Mouse (Mus musculus) lung, embryonic 14.5 days (tissue): ENCODE data around the gene Gpc1. TPM values are rescaled to one million over a fixed set of nuclear protein-coding genes. Genes with fewer than 3 reads are reported as not detected.
A peak's percentile ranks its signal among the peaks of the same experiment; 100 is the strongest.

Experiments used
- ATAC-seq: fragments of 200-750 bp; cut with Nextera tagmentation; 2 replicates; pipeline ENCODE4 v1.8.0; 2017; ENCODE audit warnings: mild to moderate bottlenecking, moderate TSS enrichment, moderate library complexity; ENCODE audit not compliant: insufficient read depth
- DNase-seq: peaks from one replicate; pipeline ENCODE4 v3.0.0-alpha.2; 2015
- H3K27ac ChIP-seq: fragments of 300-500 bp; sonication (generic); 2 replicates; pipeline ENCODE4 v1.5.1; 2014; ENCODE audit warnings: low read depth, mild to moderate bottlenecking, moderate library complexity
- H3K27me3 ChIP-seq: fragments of 300-500 bp; sonication (generic); 2 replicates; pipeline ENCODE4 v1.6.1; 2014; ENCODE audit warnings: low read length, control low read depth; ENCODE audit not compliant: insufficient read depth
- H3K36me3 ChIP-seq: fragments of 300-500 bp; sonication (generic); 2 replicates; pipeline ENCODE4 v1.6.1; 2014; ENCODE audit warnings: control low read depth; ENCODE audit not compliant: insufficient read depth
- H3K4me1 ChIP-seq: fragments of 300-500 bp; sonication (generic); 2 replicates; pipeline ENCODE4 v1.6.1; 2014; ENCODE audit warnings: antibody characterized with exemption, control low read depth; ENCODE audit not compliant: insufficient read depth
- H3K4me2 ChIP-seq: fragments of 300-500 bp; sonication (generic); 2 replicates; pipeline ENCODE4 v1.6.1; 2014; ENCODE audit warnings: mild to moderate bottlenecking
- H3K4me3 ChIP-seq: fragments of 300-500 bp; sonication (generic); 2 replicates; pipeline ENCODE4 v1.5.1; 2014; ENCODE audit warnings: low read depth, low read length
- H3K9ac ChIP-seq: fragments of 300-500 bp; sonication (generic); 2 replicates; pipeline ENCODE4 v1.6.1; 2014
- H3K9me3 ChIP-seq: fragments of 300-500 bp; sonication (generic); 2 replicates; pipeline ENCODE4 v1.6.1; 2016; ENCODE audit warnings: low read depth, low read length, control low read depth
- CTCF ChIP-seq: IDR thresholded peaks from 2 replicates; pipeline ENCODE4 v1.5.1; 2016; ENCODE audit warnings: antibody characterized with exemption, low read depth
- WGBS: fragments of 180-500 bp; shearing (Covaris S2); extraction: QIAGEN DNeasy Blood & Tissue Kit; methylation state at CpG from one replicate; pipeline ENCODE4 v1.1.7; 2014; 5-methylcytosine and 5-hydroxymethylcytosine counted together
- polyA plus RNA-seq: library from polyadenylated mRNA; unstranded; fragments of >200 nt; fragmentation: Nextera tagmentation; extraction: Ambion mirVana; gene quantifications from 2 replicates; pipeline ENCODE4 v1.2.1, GENCODE M21; 2014

Gene Gpc1
- polyA plus RNA-seq, 1 experiment from 2014 or later: 42.4 TPM

DNA sequence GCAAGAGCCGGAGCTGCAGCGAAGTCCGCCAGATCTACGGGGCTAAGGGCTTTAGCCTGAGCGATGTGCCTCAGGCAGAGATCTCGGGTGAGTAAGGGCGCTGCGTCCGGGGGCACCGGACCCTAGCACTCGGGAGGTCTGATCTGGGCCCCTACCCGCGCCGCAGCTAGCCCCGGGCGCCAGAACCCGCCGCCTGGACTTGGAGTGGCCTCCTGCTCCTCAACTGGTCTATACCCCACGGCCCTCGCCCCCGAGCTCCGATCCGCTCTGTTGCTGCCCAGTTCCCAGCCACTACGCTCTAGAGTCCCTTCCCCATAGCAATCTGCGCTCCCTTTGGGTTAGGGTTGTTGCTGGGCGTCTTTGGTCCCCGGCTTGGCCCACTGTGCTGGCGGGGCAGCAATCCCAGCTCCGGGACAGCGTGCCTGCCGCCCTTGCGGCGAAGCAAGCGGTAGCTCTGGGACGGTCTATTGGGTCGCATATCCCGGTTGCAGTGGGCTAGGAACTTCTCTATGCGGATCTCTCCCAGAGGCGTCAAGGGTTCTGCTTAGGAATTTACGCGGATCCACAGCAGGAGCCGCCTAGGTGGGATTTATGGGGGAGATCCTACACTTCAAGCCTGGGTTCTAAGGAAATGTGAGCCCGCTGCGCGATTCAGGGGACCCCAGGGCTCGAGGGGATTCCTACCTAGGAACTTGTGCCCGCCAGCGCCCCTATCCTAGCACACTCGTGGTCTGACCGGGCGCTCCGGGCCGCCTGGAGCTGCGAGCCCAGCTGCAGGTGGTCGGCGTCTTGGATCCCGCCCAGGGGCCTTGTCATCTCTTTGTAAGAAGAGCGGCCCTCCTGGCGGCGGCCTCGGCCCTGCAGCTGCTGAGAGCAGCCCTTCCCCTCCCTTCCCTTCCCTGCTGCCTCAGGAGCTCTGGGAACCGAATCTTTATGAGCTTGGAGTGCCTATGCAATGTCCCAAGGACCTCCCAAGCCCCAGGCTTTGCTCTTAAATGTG is 866 bp downstream of the Gpc1 start:
- H3K27me3 ChIP-seq: peaks cover 6% of the 10 kb centered on the region; the same call in 1 of the 2 replicates
- no peaks in the 10 kb centered on the region for H3K9me3 ChIP-seq
- DNase-seq (peak; percentile 89), ATAC-seq (peak; percentile 29)
- H3K27ac ChIP-seq: peak overlapping the region; percentile 90
- peak overlapping the region; percentile 89 for H3K4me2 ChIP-seq
- peak overlapping the region; percentile 69 for H3K4me3 ChIP-seq
- 0 out of 2 replicates have a peak, but pooled peaks cover 6% of the 10 kb centered on the region for H3K36me3 ChIP-seq
- no peaks in the 10 kb centered on the region for H3K4me1 ChIP-seq
- H3K9ac ChIP-seq: peak overlapping the region; percentile 84
- under 1% methylated on average over 62 of the region's 62 CpGs for WGBS
- TF ChIP-seq CTCF: peak; percentile 35; the same call in 1 of the 2 replicates

DNA sequence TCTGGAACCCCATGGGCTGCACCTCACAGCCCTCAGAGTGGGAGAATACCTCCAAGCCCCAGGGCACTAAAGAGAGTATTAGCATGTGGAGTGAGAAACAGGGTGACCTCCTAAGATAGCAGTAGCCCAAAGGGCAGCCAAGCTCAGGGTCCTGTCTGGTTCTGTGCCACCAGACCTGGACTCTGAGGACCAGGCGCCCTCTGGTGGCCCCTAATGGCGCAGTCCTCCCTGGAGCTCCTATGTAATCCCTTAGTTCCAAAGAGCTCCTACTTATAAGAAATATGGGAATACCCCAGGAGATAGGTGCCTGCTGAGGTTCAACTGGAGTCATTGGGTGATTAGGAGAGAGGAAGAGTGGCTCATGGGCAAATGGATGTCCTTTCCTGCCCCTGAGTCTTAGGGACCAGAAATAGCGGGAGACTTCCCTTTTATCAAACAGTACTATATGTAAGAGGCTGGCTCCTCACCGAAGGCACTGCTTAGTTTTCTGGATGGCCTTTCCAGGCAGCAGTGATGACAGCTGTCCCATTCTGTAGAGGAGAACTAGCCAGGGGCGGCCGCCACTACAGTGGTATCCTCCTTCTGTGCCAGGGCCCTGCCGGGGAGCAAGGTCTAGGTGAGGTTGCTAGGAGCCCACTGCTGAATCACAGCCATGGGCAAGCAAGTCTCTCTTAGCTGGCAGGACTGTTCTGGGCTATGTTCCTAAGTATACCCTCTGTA is 2.7 kb downstream of the Gpc1 start:
- Histone ChIP-seq H3K27me3 (peaks cover 6% of the 10 kb centered on the region; the same call in 1 of the 2 replicates), H3K9ac (no peak overlapping the region), H3K36me3 (0 out of 2 replicates have a peak, but pooled peaks cover 6% of the 10 kb centered on the region), H3K4me3 (no peak overlapping the region), H3K9me3 (no peaks in the 10 kb centered on the region), H3K4me2 (peak overlapping the region; percentile 89; the same call in 1 of the 2 replicates), H3K4me1 (no peaks in the 10 kb centered on the region), H3K27ac (no peak overlapping the region)
- WGBS: 62% methylated on average over 7 of the region's 7 CpGs
- TF ChIP-seq CTCF: peak; percentile 88
- ATAC-seq: peak; percentile 28; the same call in 1 of the 2 replicates
- DNase-seq: peak; percentile 94

DNA sequence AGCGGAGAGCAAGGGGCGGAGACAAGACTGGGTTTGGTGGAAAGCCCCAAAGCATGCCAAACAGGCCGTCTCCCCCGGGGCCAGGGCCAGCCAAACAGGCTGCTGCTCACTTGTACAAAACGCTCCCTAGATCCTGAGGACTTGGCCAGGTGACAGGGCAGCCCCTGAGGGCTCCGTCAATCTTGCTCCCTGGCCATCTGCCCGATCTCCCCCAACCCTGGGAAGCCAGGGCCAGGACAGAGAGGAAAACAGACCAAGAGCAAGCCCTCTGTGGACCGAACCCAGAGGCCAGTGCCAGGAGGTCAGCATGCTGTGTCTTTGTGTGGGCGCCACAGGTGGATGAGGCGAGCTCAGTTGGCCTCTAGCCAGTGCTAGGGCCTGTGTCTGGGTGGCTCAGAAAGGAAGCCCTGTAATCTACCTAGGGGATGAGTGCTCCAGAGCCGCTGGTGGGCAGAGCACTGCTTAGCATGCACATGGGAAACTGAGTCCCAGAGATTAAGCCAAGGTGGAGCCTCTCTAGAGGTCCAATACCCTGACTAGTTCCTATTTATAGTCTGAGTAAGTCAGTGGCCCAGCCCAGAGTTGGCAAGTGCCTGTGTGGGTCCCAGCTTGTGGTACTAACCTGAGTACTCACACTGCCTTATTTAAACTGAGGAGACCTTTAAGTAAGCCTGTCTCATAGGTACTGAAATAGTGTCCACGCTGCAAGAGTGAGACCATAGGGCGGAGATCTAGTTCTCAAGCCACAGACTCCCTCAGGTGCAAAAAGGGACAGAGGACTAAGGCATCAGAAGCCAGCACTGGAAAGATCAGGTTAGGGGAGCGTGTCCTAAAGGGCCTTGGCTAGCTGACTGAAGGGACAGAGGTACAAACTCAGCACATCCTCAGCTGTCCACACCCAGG is 6.7 kb downstream of the Gpc1 start:
- no peak overlapping the region for H3K27ac ChIP-seq
- H3K4me3 ChIP-seq: no peak overlapping the region
- no peaks in the 10 kb centered on the region for H3K27me3 ChIP-seq
- no peak for TF ChIP-seq CTCF
- H3K4me2 ChIP-seq: no peak overlapping the region
- H3K36me3 ChIP-seq: 0 out of 2 replicates have a peak, but pooled peaks cover 6% of the 10 kb centered on the region
- 79% methylated on average over 14 of the region's 14 CpGs for WGBS
- no peak overlapping the region for H3K9ac ChIP-seq
- no peak for DNase-seq
- no peaks in the 10 kb centered on the region for H3K4me1 ChIP-seq
- no peaks in the 10 kb centered on the region for H3K9me3 ChIP-seq
- ATAC-seq: no peak

DNA sequence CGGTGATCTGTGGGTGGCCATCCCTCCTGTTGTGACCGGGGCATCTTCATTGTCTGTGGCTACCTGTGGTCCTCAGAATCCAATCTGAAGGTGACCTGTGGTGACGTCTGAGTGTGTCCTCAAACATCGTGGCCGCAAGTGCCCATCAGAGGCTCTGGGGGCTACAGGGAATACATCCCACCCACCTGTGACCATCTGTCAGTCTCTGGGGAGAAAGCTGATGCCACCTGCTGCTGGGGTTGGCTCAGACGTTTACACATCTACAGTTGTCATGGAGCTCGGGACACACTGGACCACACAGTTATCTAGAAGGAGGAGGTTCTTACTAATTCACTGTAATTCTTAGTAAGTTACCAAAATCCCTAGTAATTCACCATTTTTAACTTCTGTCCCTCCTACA is 7.8 kb downstream of the Gpc1 start:
- Histone ChIP-seq H3K4me2 (no peak overlapping the region), H3K4me1 (no peaks in the 10 kb centered on the region), H3K36me3 (0 out of 2 replicates have a peak, but pooled peaks cover 6% of the 10 kb centered on the region), H3K4me3 (no peak overlapping the region), H3K27me3 (no peaks in the 10 kb centered on the region), H3K9me3 (no peaks in the 10 kb centered on the region), H3K9ac (no peak overlapping the region), H3K27ac (no peak overlapping the region)
- no peak for TF ChIP-seq CTCF
- DNase-seq (no peak), ATAC-seq (no peak)
- 71% methylated on average over 7 of the region's 7 CpGs for WGBS

DNA sequence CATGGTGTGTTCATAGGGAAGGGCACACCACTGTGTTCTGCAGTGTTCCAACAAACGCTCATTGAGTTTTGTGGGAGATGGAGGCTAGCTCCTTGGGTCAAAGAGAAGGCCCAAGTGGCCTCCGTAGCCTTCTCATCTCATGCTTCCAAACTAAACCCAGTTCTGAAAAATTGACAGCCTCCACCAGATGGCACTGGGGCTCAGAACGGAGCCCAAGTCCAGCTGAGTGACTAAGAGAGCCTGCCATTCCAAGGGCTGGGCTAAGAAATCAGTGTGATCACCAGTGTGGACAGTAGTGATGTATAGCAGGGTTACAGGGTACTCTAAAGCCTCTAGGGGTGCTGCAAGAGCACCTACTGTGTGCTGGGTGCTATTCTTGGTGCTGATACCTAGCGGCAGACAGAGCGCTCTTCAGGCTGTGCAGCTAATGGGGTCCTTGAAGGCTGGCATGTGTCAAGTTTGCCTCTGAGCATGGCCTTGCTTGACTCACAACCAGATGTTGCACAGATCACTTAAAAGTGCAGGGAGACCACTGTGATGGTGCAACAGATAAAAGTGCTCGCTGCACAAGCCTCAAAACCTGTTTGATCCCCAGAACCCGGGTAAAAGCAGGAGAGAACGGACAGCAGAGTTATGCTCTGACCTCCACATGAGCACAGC is 8.9 kb downstream of the Gpc1 start:
- no peak for ATAC-seq
- no peaks in the 10 kb centered on the region for H3K4me1 ChIP-seq
- H3K9ac ChIP-seq: no peak overlapping the region
- TF ChIP-seq CTCF: peak; percentile 38
- H3K27me3 ChIP-seq: no peaks in the 10 kb centered on the region
- no peak overlapping the region for H3K4me2 ChIP-seq
- no peak overlapping the region for H3K27ac ChIP-seq
- no peak overlapping the region for H3K4me3 ChIP-seq
- 0 out of 2 replicates have a peak, but pooled peaks cover 3% of the 10 kb centered on the region for H3K36me3 ChIP-seq
- WGBS: 81% methylated on average over 8 of the region's 8 CpGs
- peak; percentile 33 for DNase-seq
- no peaks in the 10 kb centered on the region for H3K9me3 ChIP-seq

- no peak overlapping the region for H3K9ac ChIP-seq
- ATAC-seq (no peak), DNase-seq (no peak)
- H3K4me1 ChIP-seq: no peaks in the 10 kb centered on the region
- 62% methylated on average over 3 of the region's 3 CpGs for WGBS
- H3K4me3 ChIP-seq: no peak overlapping the region
- no peaks in the 10 kb centered on the region for H3K27me3 ChIP-seq
- no peak overlapping the region for H3K27ac ChIP-seq
- no peaks in the 10 kb centered on the region for H3K36me3 ChIP-seq
- no peak overlapping the region for H3K4me2 ChIP-seq
- no peaks in the 10 kb centered on the region for H3K9me3 ChIP-seq
- no peak for TF ChIP-seq CTCF
Measured at GRCm38 (mm10) chr1:92841427-92841826, 10.0 kb downstream of the Gpc1 start.
